Mouse (Mus musculus): ENCODE measurements around the gene Eprs. TPM values are rescaled to one million over a fixed set of nuclear protein-coding genes. Genes with fewer than 3 reads are reported as not detected.

Gene Eprs
- polyA plus RNA-seq, 1 experiment: 61.9 TPM

GRCm38 (mm10) chr1:185333651-185334050, 29.2 kb upstream of the Eprs start:
- Histone ChIP-seq H3K4me1 (ENCODE audit: control insufficient read depth, insufficient read depth, low read length) (peaks cover 3% of the 10 kb centered on the region), H3K4me3 (ENCODE audit: insufficient read depth, low read depth, low read length) (no peak overlapping the region), H3K27ac (ENCODE audit: insufficient read depth, low read depth, low read length) (no peak overlapping the region)
- WGBS: 84% methylated on average over 5 of the region's 5 CpGs
- TF ChIP-seq POLR2A (IDR thresholded peaks at IDR 0.05; ENCODE audit: insufficient read depth, low read depth, low read length): no peak

- Histone ChIP-seq H3K4me1 (ENCODE audit: control insufficient read depth, insufficient read depth, low read length) (peaks cover 3% of the 10 kb centered on the region), H3K4me3 (ENCODE audit: insufficient read depth, low read depth, low read length) (no peak overlapping the region), H3K27ac (ENCODE audit: insufficient read depth, low read depth, low read length) (no peak overlapping the region)
- 72% methylated on average over 4 of the region's 4 CpGs for WGBS
- TF ChIP-seq CTCF (IDR thresholded peaks at IDR 0.05; ENCODE audit: insufficient read depth, low read depth, low read length) (no peak), POLR2A (IDR thresholded peaks at IDR 0.05; ENCODE audit: insufficient read depth, low read depth, low read length) (no peak)
These were observed 28.7 kb upstream of the Eprs start for GRCm38 (mm10) chr1:185334136-185334535.

- no peak overlapping the region for H3K27ac ChIP-seq (ENCODE audit: insufficient read depth, low read depth, low read length)
- peaks cover 3% of the 10 kb centered on the region for H3K4me1 ChIP-seq (ENCODE audit: control insufficient read depth, insufficient read depth, low read length)
- WGBS: 69% methylated on average over 6 of the region's 6 CpGs
- H3K4me3 ChIP-seq (ENCODE audit: insufficient read depth, low read depth, low read length): no peak overlapping the region
- TF ChIP-seq CTCF (IDR thresholded peaks at IDR 0.05; ENCODE audit: insufficient read depth, low read depth, low read length) (no peak), POLR2A (IDR thresholded peaks at IDR 0.05; ENCODE audit: insufficient read depth, low read depth, low read length) (no peak)
These were observed 27.5 kb upstream of the Eprs start for GRCm38 (mm10) chr1:185335231-185335765.

- Histone ChIP-seq H3K27ac (ENCODE audit: insufficient read depth, low read depth, low read length) (no peak overlapping the region), H3K4me1 (ENCODE audit: control insufficient read depth, insufficient read depth, low read length) (peaks cover 3% of the 10 kb centered on the region), H3K4me3 (ENCODE audit: insufficient read depth, low read depth, low read length) (no peak overlapping the region)
- TF ChIP-seq POLR2A (IDR thresholded peaks at IDR 0.05; ENCODE audit: insufficient read depth, low read depth, low read length) (no peak), CTCF (IDR thresholded peaks at IDR 0.05; ENCODE audit: insufficient read depth, low read depth, low read length) (no peak)
- 38% methylated on average over 3 of the region's 3 CpGs for WGBS
These were observed 26.3 kb upstream of the Eprs start for GRCm38 (mm10) chr1:185336535-185336934.

- H3K27ac ChIP-seq (ENCODE audit: insufficient read depth, low read depth, low read length): no peak overlapping the region
- 86% methylated on average over 4 of the region's 4 CpGs for WGBS
- TF ChIP-seq POLR2A (IDR thresholded peaks at IDR 0.05; ENCODE audit: insufficient read depth, low read depth, low read length) (no peak), CTCF (IDR thresholded peaks at IDR 0.05; ENCODE audit: insufficient read depth, low read depth, low read length) (no peak)
- no peaks in the 10 kb centered on the region for H3K4me1 ChIP-seq (ENCODE audit: control insufficient read depth, insufficient read depth, low read length)
- H3K4me3 ChIP-seq (ENCODE audit: insufficient read depth, low read depth, low read length): no peak overlapping the region
These were observed 20.4 kb upstream of the Eprs start for GRCm38 (mm10) chr1:185342441-185342840.

- Histone ChIP-seq H3K4me3 (ENCODE audit: insufficient read depth, low read depth, low read length) (no peak overlapping the region), H3K27ac (ENCODE audit: insufficient read depth, low read depth, low read length) (no peak overlapping the region), H3K4me1 (ENCODE audit: control insufficient read depth, insufficient read depth, low read length) (no peaks in the 10 kb centered on the region)
- TF ChIP-seq CTCF (IDR thresholded peaks at IDR 0.05; ENCODE audit: insufficient read depth, low read depth, low read length) (no peak), POLR2A (IDR thresholded peaks at IDR 0.05; ENCODE audit: insufficient read depth, low read depth, low read length) (no peak)
- 83% methylated on average over 8 of the region's 8 CpGs for WGBS
These were observed 19.4 kb upstream of the Eprs start for GRCm38 (mm10) chr1:185343422-185343821.

- no peak overlapping the region for H3K4me3 ChIP-seq (ENCODE audit: insufficient read depth, low read depth, low read length)
- WGBS: 74% methylated on average over 10 of the region's 10 CpGs
- no peak overlapping the region for H3K27ac ChIP-seq (ENCODE audit: insufficient read depth, low read depth, low read length)
- no peaks in the 10 kb centered on the region for H3K4me1 ChIP-seq (ENCODE audit: control insufficient read depth, insufficient read depth, low read length)
- TF ChIP-seq POLR2A (IDR thresholded peaks at IDR 0.05; ENCODE audit: insufficient read depth, low read depth, low read length) (no peak), CTCF (IDR thresholded peaks at IDR 0.05; ENCODE audit: insufficient read depth, low read depth, low read length) (no peak)
These were observed 16.7 kb upstream of the Eprs start for GRCm38 (mm10) chr1:185346188-185346587.

GRCm38 (mm10) chr1:185349741-185350140, 13.1 kb upstream of the Eprs start:
- Histone ChIP-seq H3K4me3 (ENCODE audit: insufficient read depth, low read depth, low read length) (no peak overlapping the region), H3K27ac (ENCODE audit: insufficient read depth, low read depth, low read length) (no peak overlapping the region), H3K4me1 (ENCODE audit: control insufficient read depth, insufficient read depth, low read length) (no peaks in the 10 kb centered on the region)
- WGBS: 95% methylated on average over 14 of the region's 14 CpGs
- TF ChIP-seq POLR2A (IDR thresholded peaks at IDR 0.05; ENCODE audit: insufficient read depth, low read depth, low read length) (no peak), CTCF (IDR thresholded peaks at IDR 0.05; ENCODE audit: insufficient read depth, low read depth, low read length) (no peak)

- 92% methylated on average over 4 of the region's 4 CpGs for WGBS
These were observed 12.2 kb upstream of the Eprs start for GRCm38 (mm10) chr1:185350611-185351010.

GRCm38 (mm10) chr1:185352151-185352550, 10.7 kb upstream of the Eprs start:
- TF ChIP-seq POLR2A (IDR thresholded peaks at IDR 0.05; ENCODE audit: insufficient read depth, low read depth, low read length): no peak
- TF ChIP-seq CTCF (IDR thresholded peaks at IDR 0.05; ENCODE audit: insufficient read depth, low read depth, low read length): no peak
- H3K4me1 ChIP-seq (ENCODE audit: control insufficient read depth, insufficient read depth, low read length): no peaks in the 10 kb centered on the region
- H3K4me3 ChIP-seq (ENCODE audit: insufficient read depth, low read depth, low read length): no peak overlapping the region
- WGBS: 92% methylated on average over 12 of the region's 12 CpGs
- H3K27ac ChIP-seq (ENCODE audit: insufficient read depth, low read depth, low read length): no peak overlapping the region

More at GRCm38 (mm10) chr1:185350611-185351010, 12.2 kb upstream of the Eprs start:
- TF ChIP-seq CTCF (IDR thresholded peaks at IDR 0.05; ENCODE audit: insufficient read depth, low read depth, low read length) (no peak), POLR2A (IDR thresholded peaks at IDR 0.05; ENCODE audit: insufficient read depth, low read depth, low read length) (no peak)
- Histone ChIP-seq H3K4me3 (ENCODE audit: insufficient read depth, low read depth, low read length) (no peak overlapping the region), H3K4me1 (ENCODE audit: control insufficient read depth, insufficient read depth, low read length) (no peaks in the 10 kb centered on the region), H3K27ac (ENCODE audit: insufficient read depth, low read depth, low read length) (no peak overlapping the region)

Data from olfactory bulb, adult 2 months (tissue).